Comparison of ENCODE assay signal across 15 mouse cellular contexts in the genomic region with DNA sequence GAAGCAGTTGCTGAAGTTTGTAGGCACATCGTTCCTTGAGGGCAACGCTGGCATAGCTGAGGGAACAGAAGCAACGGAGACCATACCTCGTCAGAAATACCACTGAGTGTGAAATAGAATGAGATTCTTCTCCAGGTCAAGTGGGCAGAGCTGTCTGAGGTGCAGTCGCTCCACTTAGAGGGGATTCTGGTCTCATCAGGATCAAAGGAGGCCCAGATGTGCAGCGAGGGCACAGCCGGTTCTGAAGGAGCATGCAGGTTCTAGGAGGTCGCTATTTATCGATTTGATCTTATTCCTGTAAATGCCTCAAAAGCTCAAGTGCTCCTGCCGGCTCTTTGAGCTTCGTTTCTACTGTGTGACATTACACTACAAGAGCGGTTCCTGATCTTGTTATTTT.
A peak's percentile ranks its signal among the peaks of the same experiment; 100 is the strongest.
DNase-seq lines count a peak whose midpoint lies in the region; ATAC-seq and TF ChIP-seq lines count a peak whose summit lies in the region.
"Had no signal": no experiment of that assay in that cellular context is flagged by ENCODE, and none has a peak within 500 bp of the region (broad histone marks: within the 10 kb centered on the region; RNA-seq: fewer than 3 reads in every experiment).

No protein-coding gene starts in this region.

- H3K4me3 ChIP-seq in hindbrain, embryonic 15.5 days = no peak overlapping the region
- no peak overlapping the region for H3K4me3 ChIP-seq in hindbrain, postnatal 0 days (ENCODE audit: low read length)
- no peak overlapping the region for H3K4me3 ChIP-seq in spleen, adult 2 months (ENCODE audit: extremely low read depth, insufficient read depth, insufficient read length)
- H3K4me3 ChIP-seq: erythroblast, embryonic 14.5 days; heart, adult 2 months; hindbrain, embryonic 10.5 days; kidney, embryonic 15.5 days; limb, embryonic 15.5 days; liver, embryonic 15.5 days had no signal

- peak; percentile 31 for DNase-seq in heart, adult 11 months
- no peak for DNase-seq in heart, adult 18-20 months
- no peak for DNase-seq in hindbrain, postnatal 0 days (ENCODE audit: low spot score)
- no peak for DNase-seq in spleen, adult 2 months (ENCODE audit: low read depth in 1 of 2, low spot score in 2 of 2)
- DNase-seq in spleen, postnatal 36 days (ENCODE audit: low spot score in 2 of 2) = no peak
- DNase-seq in layer of hippocampus, adult 11-12 months (ENCODE audit: low spot score) = no peak
- DNase-seq: cerebellum, adult 8-10 months; thymus, postnatal 36 days had no signal

- no peak overlapping the region for H3K9ac ChIP-seq in hindbrain, embryonic 15.5 days
- no peak overlapping the region for H3K9ac ChIP-seq in hindbrain, postnatal 0 days (replicated peaks; ENCODE audit: low read length)
- H3K9ac ChIP-seq: kidney, embryonic 15.5 days; limb, embryonic 15.5 days; liver, embryonic 15.5 days had no signal

- H3K36me3 ChIP-seq in hindbrain, embryonic 15.5 days = no peaks in the 10 kb centered on the region
- H3K36me3 ChIP-seq in hindbrain, postnatal 0 days (ENCODE audit: insufficient read depth, low read length) = no peaks in the 10 kb centered on the region
- no peaks in the 10 kb centered on the region for H3K36me3 ChIP-seq in spleen, adult 2 months (ENCODE audit: control insufficient read depth, insufficient read depth, low read length)
- H3K36me3 ChIP-seq: hindbrain, embryonic 10.5 days; kidney, embryonic 15.5 days; limb, embryonic 15.5 days; liver, embryonic 15.5 days had no signal

- 0 out of 2 replicates have a peak overlapping the region, but pooled peaks have one; percentile 9 for H3K27ac ChIP-seq in hindbrain, embryonic 15.5 days (replicated peaks)
- no peak overlapping the region for H3K27ac ChIP-seq in hindbrain, postnatal 0 days
- H3K27ac ChIP-seq in spleen, adult 2 months (ENCODE audit: insufficient read depth, low read length) = 0 out of 2 replicates have a peak overlapping the region, but pooled peaks have one; percentile 9
- H3K27ac ChIP-seq: hindbrain, embryonic 10.5 days; kidney, embryonic 15.5 days; limb, embryonic 15.5 days; liver, embryonic 15.5 days had no signal

- no peak for TF ChIP-seq POLR2A in spleen, adult 2 months (IDR thresholded peaks at IDR 0.05; ENCODE audit: low read depth, low read length)

- TF ChIP-seq CTCF in hindbrain, postnatal 0 days (IDR thresholded peaks at IDR 0.05; ENCODE audit: low read depth) = no peak
- TF ChIP-seq CTCF in spleen, adult 2 months (IDR thresholded peaks at IDR 0.05; ENCODE audit: extremely low read depth, insufficient read depth, insufficient read length, insufficient replicate concordance) = no peak

- 34% methylated on average over 12 of the region's 12 CpGs for WGBS in hindbrain, embryonic 15.5 days
- 47% methylated on average over 12 of the region's 12 CpGs for WGBS in hindbrain, postnatal 0 days
- WGBS in spleen, adult 2 months = 45% methylated on average over 12 of the region's 12 CpGs

- H3K4me2 ChIP-seq in hindbrain, embryonic 15.5 days = no peak overlapping the region
- H3K4me2 ChIP-seq in hindbrain, postnatal 0 days (ENCODE audit: low read depth, low read length) = no peak overlapping the region
- H3K4me2 ChIP-seq: kidney, embryonic 15.5 days; limb, embryonic 15.5 days; liver, embryonic 15.5 days had no signal

- no peak for ATAC-seq in hindbrain, embryonic 15.5 days (ENCODE audit: low FRiP score, low read depth)
- ATAC-seq in hindbrain, postnatal 0 days = no peak

- no peaks in the 10 kb centered on the region for H3K27me3 ChIP-seq in hindbrain, embryonic 15.5 days
- H3K27me3 ChIP-seq in hindbrain, postnatal 0 days (ENCODE audit: insufficient read depth, low read length) = no peaks in the 10 kb centered on the region
- no peaks in the 10 kb centered on the region; the same call in 1 of the 2 replicates for H3K27me3 ChIP-seq in spleen, adult 2 months (ENCODE audit: control insufficient read depth, insufficient read depth, low read length)
- H3K27me3 ChIP-seq: kidney, embryonic 15.5 days; limb, embryonic 15.5 days; liver, embryonic 15.5 days had no signal

- no peaks in the 10 kb centered on the region for H3K9me3 ChIP-seq in hindbrain, embryonic 15.5 days
- no peaks in the 10 kb centered on the region for H3K9me3 ChIP-seq in hindbrain, postnatal 0 days (ENCODE audit: low read length)
- H3K9me3 ChIP-seq: hindbrain, embryonic 10.5 days; kidney, embryonic 15.5 days; limb, embryonic 15.5 days; liver, embryonic 15.5 days had no signal

- peaks cover 28% of the 10 kb centered on the region for H3K4me1 ChIP-seq in hindbrain, embryonic 15.5 days (replicated peaks)
- 0 out of 2 replicates have a peak, but pooled peaks cover 5% of the 10 kb centered on the region for H3K4me1 ChIP-seq in hindbrain, postnatal 0 days (ENCODE audit: insufficient read depth, low read length)
- no peaks in the 10 kb centered on the region for H3K4me1 ChIP-seq in spleen, adult 2 months (ENCODE audit: control insufficient read depth, insufficient read depth, insufficient read length)
- H3K4me1 ChIP-seq: liver, embryonic 15.5 days had no signal
